Mouse (Mus musculus): ENCODE results near the gene Zfp704. TPM values are rescaled to one million over a fixed set of nuclear protein-coding genes. Genes with fewer than 3 reads are reported as not detected.

Gene Zfp704
- polyA plus RNA-seq, 1 experiment, result 17.2 TPM

GRCm38 (mm10) chr3:9461660-9462059 lies 148.2 kb downstream of the Zfp704 start:
- no peak overlapping the region for H3K4me3 ChIP-seq (ENCODE audit: control insufficient read depth, low read depth, low read length)
- TF ChIP-seq CTCF (IDR thresholded peaks at IDR 0.05; ENCODE audit: control insufficient read depth, insufficient read depth, insufficient replicate concordance, low read depth, low read length) (no peak), POLR2A (IDR thresholded peaks at IDR 0.05; ENCODE audit: control insufficient read depth, low read depth, low read length) (no peak)
- H3K36me3 ChIP-seq (ENCODE audit: control insufficient read depth, insufficient read depth, low read length), result no peaks in the 10 kb centered on the region
- no peaks in the 10 kb centered on the region; the same call in 1 of the 2 replicates for H3K4me1 ChIP-seq (ENCODE audit: control insufficient read depth, insufficient read depth, low read length)
- no peaks in the 10 kb centered on the region for H3K27me3 ChIP-seq (ENCODE audit: control insufficient read depth, insufficient read depth, low read length)
- no peak overlapping the region for H3K27ac ChIP-seq (ENCODE audit: control insufficient read depth, insufficient read depth, low read depth, low read length)

GRCm38 (mm10) chr3:9460284-9460683 lies 149.6 kb downstream of the Zfp704 start:
- Histone ChIP-seq H3K36me3 (ENCODE audit: control insufficient read depth, insufficient read depth, low read length) (no peaks in the 10 kb centered on the region), H3K4me1 (ENCODE audit: control insufficient read depth, insufficient read depth, low read length) (no peaks in the 10 kb centered on the region; the same call in 1 of the 2 replicates), H3K27ac (ENCODE audit: control insufficient read depth, insufficient read depth, low read depth, low read length) (no peak overlapping the region), H3K4me3 (ENCODE audit: control insufficient read depth, low read depth, low read length) (no peak overlapping the region), H3K27me3 (ENCODE audit: control insufficient read depth, insufficient read depth, low read length) (no peaks in the 10 kb centered on the region)
- TF ChIP-seq POLR2A (IDR thresholded peaks at IDR 0.05; ENCODE audit: control insufficient read depth, low read depth, low read length) (no peak), CTCF (IDR thresholded peaks at IDR 0.05; ENCODE audit: control insufficient read depth, insufficient read depth, insufficient replicate concordance, low read depth, low read length) (no peak)

- H3K4me1 ChIP-seq (ENCODE audit: control insufficient read depth, insufficient read depth, low read length), result no peaks in the 10 kb centered on the region
- no peak for TF ChIP-seq POLR2A (IDR thresholded peaks at IDR 0.05; ENCODE audit: control insufficient read depth, low read depth, low read length)
- TF ChIP-seq CTCF (IDR thresholded peaks at IDR 0.05; ENCODE audit: control insufficient read depth, insufficient read depth, insufficient replicate concordance, low read depth, low read length), result no peak
These were observed 153.4 kb downstream of the Zfp704 start for GRCm38 (mm10) chr3:9456380-9456890.

GRCm38 (mm10) chr3:9455351-9455750 lies 154.5 kb downstream of the Zfp704 start:
- Histone ChIP-seq H3K4me1 (ENCODE audit: control insufficient read depth, insufficient read depth, low read length) (no peaks in the 10 kb centered on the region), H3K27me3 (ENCODE audit: control insufficient read depth, insufficient read depth, low read length) (no peaks in the 10 kb centered on the region), H3K27ac (ENCODE audit: control insufficient read depth, insufficient read depth, low read depth, low read length) (no peak overlapping the region), H3K36me3 (ENCODE audit: control insufficient read depth, insufficient read depth, low read length) (no peaks in the 10 kb centered on the region), H3K4me3 (ENCODE audit: control insufficient read depth, low read depth, low read length) (no peak overlapping the region)
- TF ChIP-seq CTCF (IDR thresholded peaks at IDR 0.05; ENCODE audit: control insufficient read depth, insufficient read depth, insufficient replicate concordance, low read depth, low read length) (no peak), POLR2A (IDR thresholded peaks at IDR 0.05; ENCODE audit: control insufficient read depth, low read depth, low read length) (no peak)

More at GRCm38 (mm10) chr3:9456380-9456890, 153.4 kb downstream of the Zfp704 start:
- Histone ChIP-seq H3K27me3 (ENCODE audit: control insufficient read depth, insufficient read depth, low read length) (no peaks in the 10 kb centered on the region), H3K36me3 (ENCODE audit: control insufficient read depth, insufficient read depth, low read length) (no peaks in the 10 kb centered on the region), H3K4me3 (ENCODE audit: control insufficient read depth, low read depth, low read length) (no peak overlapping the region), H3K27ac (ENCODE audit: control insufficient read depth, insufficient read depth, low read depth, low read length) (no peak overlapping the region)

- Histone ChIP-seq H3K4me1 (ENCODE audit: control insufficient read depth, insufficient read depth, low read length) (no peaks in the 10 kb centered on the region), H3K27ac (ENCODE audit: control insufficient read depth, insufficient read depth, low read depth, low read length) (no peak overlapping the region), H3K27me3 (ENCODE audit: control insufficient read depth, insufficient read depth, low read length) (no peaks in the 10 kb centered on the region), H3K36me3 (ENCODE audit: control insufficient read depth, insufficient read depth, low read length) (no peaks in the 10 kb centered on the region), H3K4me3 (ENCODE audit: control insufficient read depth, low read depth, low read length) (no peak overlapping the region)
- TF ChIP-seq POLR2A (IDR thresholded peaks at IDR 0.05; ENCODE audit: control insufficient read depth, low read depth, low read length) (no peak), CTCF (IDR thresholded peaks at IDR 0.05; ENCODE audit: control insufficient read depth, insufficient read depth, insufficient replicate concordance, low read depth, low read length) (no peak)
These were observed 155.1 kb downstream of the Zfp704 start for GRCm38 (mm10) chr3:9454556-9455330.

- Histone ChIP-seq H3K4me1 (ENCODE audit: control insufficient read depth, insufficient read depth, low read length) (no peaks in the 10 kb centered on the region), H3K27me3 (ENCODE audit: control insufficient read depth, insufficient read depth, low read length) (no peaks in the 10 kb centered on the region), H3K4me3 (ENCODE audit: control insufficient read depth, low read depth, low read length) (no peak overlapping the region), H3K27ac (ENCODE audit: control insufficient read depth, insufficient read depth, low read depth, low read length) (no peak overlapping the region), H3K36me3 (ENCODE audit: control insufficient read depth, insufficient read depth, low read length) (no peaks in the 10 kb centered on the region)
- no peak for TF ChIP-seq POLR2A (IDR thresholded peaks at IDR 0.05; ENCODE audit: control insufficient read depth, low read depth, low read length)
- TF ChIP-seq CTCF (IDR thresholded peaks at IDR 0.05; ENCODE audit: control insufficient read depth, insufficient read depth, insufficient replicate concordance, low read depth, low read length), result no peak
These were observed 159.4 kb downstream of the Zfp704 start for GRCm38 (mm10) chr3:9450521-9450920.

GRCm38 (mm10) chr3:9449261-9450007 lies 160.5 kb downstream of the Zfp704 start:
- TF ChIP-seq CTCF (IDR thresholded peaks at IDR 0.05; ENCODE audit: control insufficient read depth, insufficient read depth, insufficient replicate concordance, low read depth, low read length) (no peak), POLR2A (IDR thresholded peaks at IDR 0.05; ENCODE audit: control insufficient read depth, low read depth, low read length) (no peak)
- Histone ChIP-seq H3K27ac (ENCODE audit: control insufficient read depth, insufficient read depth, low read depth, low read length) (no peak overlapping the region), H3K4me3 (ENCODE audit: control insufficient read depth, low read depth, low read length) (no peak overlapping the region), H3K36me3 (ENCODE audit: control insufficient read depth, insufficient read depth, low read length) (no peaks in the 10 kb centered on the region), H3K27me3 (ENCODE audit: control insufficient read depth, insufficient read depth, low read length) (no peaks in the 10 kb centered on the region), H3K4me1 (ENCODE audit: control insufficient read depth, insufficient read depth, low read length) (no peaks in the 10 kb centered on the region)
